Mouse (Mus musculus): ENCODE results near the gene Prss48.

The Prss48 gene

DNA sequence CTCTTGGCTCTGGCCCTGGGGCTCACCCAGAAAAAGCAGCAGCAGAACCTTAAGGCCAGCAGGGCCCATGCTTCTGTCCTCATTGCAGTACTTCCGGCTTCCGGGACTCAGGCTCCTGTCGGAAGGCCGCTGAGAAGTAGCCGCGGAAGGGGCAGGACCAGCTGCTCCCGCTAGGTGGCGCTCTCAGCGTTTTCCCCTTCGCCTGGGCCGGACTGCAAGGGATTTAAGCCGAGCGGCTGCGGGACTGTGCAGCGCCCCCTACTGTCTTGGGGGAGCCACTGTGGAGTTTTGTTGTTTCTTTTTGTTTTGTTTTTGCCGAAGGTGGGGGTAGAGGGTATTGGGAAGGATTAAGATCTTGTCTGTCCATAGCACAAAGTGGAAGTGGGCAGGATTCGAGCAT is at the start of gene Prss48:
Gene Prss48 (minus strand): TSS at position 69 of the 400 bp plus-strand sequence.
- no peak for DNase-seq (ENCODE audit: low read depth, low spot score)

DNA sequence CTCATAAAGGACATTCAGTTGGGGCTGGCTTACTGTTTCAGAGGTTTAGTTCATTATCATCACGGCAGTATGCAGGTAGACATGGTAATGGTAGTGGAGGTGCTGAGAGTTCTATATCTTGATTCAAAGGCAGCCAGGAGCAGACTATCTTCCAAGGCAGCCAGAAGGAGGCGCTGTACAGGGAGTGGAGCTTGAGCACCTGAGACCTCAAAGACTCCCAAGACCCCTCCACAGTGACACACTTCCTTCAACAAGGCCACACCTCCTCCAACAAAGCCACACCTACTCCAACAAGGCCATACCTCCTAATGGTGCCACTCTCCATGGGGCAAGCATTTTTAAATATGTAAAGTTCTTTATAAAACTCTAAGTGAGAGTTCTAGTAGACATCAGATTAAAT is 46.8 kb upstream of the Prss48 start:
- no peak for DNase-seq (ENCODE audit: low read depth, low spot score)

DNA sequence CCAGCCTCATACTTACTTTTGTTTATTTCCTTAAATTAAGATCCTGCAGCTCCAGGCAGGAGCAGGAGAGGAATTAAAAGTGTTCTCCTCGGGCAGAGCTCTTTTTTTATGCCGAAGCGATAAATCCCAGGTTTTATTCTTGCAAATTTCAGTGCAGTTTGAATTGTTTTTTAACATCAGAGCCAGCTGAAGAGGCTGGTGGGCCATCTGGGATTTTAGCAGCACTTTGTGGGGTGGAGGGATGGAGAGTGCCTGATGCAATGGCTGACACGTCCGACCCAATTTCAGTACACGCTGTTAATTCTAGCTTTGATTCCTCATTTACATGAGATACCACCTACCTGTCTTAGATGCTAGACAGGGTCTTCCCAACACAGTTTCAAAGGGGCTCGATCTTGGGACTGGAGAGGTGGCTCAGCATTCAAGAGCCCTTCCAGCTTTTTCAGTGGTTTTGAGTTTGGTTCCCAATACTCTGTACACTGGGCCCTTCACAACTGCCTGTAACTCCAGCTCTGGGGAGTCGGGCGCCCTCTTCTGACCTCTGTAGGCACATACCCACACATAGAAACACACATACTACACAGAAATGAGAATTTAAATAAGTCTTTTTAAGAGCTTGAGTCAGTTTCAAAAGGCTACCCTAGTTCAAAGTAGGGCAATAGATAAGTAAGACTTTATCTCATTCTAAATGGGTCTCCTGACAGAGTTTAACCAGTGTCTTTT is 45.6 kb upstream of the Prss48 start:
- no peak for DNase-seq (ENCODE audit: low read depth, low spot score)

DNA sequence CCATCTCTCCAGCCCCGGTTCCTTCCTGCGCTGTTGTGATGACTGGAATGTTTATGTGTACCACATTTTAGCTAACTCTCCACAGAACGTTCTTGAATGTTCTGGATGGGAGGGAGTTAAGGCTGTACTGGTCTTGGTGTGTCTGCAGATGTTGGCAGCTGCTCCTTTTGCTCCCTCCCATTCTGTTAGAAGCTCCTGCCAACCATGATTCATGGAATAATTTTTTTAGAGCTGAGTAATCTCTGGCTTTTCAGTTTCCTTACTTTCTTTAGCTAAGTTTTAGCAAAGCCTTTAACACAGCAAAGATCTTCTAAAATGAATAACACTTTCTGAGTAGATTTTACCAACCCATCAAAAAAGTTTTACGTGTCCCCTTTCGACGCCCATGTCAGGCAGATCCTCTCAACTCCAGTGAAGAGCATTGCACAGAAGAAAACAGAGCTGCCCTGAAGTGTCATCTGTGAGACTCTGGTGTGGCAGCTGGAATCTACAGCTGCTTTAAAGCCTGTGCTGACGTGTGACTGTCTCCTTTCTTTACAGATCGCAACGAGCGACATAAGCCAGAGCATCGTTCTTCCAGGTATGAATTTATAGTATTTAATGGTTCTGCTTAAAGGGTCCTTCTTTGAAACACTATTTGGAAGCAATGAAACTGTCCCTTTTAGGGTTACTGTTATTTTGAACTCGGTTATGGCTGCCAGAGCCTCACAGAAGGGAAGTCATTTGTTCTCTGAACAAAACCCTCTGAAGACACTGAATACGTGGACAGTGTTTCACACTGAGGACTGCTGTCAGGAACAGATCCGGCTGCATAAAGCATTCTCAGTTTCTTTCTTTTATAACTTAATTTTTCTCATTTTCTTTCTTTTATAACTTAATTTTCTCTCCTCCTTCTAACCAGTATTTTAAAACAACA is 38.3 kb upstream of the Prss48 start:
- DNase-seq (ENCODE audit: low read depth, low spot score): no peak

DNA sequence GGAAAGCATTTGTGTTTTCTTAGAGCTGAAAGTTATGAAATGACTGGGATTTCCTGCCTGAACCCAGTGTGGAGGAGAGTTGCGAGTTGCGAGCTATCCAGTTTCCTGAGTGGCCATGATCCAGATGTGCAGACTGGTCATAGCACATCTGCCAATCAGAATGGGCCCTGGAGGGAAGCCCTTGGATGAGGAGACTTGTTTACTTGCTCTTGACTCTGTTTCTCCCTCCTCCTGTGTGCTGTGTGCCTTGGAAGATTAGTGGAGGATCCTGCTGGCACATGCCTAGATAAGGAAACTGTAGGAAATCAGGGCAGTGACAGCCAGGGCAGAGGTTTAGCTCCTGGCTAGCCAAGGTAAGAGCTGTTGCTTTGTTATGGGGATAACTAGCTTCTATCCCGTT is 36.4 kb upstream of the Prss48 start:
- DNase-seq (ENCODE audit: low read depth, low spot score): no peak

DNA sequence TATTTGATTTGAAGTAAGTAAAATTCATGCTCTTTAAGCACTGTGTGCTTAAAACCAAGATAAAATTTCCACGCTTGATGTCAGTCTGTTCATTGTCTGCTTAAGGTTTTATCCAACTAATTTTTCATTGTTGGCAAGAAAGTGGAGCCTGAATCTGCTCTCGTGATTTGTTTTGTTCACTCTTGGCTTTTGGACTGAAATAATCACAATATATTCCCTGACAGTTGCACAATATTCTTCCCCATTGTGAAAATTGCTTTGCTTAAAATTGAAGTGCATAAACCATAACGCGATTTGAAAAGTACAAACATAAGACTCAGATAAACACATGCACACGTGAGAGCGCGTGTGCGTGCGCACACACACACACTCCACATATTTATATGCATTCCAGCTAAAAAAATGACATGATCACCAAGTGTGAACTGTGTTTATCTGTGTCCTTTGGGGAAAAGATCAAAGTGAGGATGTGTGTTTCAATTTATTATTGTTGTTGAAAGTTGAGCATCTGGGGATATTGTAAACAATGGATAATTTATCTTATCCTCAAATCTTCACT is 35.7 kb upstream of the Prss48 start:
- DNase-seq (ENCODE audit: low read depth, low spot score): no peak

DNA sequence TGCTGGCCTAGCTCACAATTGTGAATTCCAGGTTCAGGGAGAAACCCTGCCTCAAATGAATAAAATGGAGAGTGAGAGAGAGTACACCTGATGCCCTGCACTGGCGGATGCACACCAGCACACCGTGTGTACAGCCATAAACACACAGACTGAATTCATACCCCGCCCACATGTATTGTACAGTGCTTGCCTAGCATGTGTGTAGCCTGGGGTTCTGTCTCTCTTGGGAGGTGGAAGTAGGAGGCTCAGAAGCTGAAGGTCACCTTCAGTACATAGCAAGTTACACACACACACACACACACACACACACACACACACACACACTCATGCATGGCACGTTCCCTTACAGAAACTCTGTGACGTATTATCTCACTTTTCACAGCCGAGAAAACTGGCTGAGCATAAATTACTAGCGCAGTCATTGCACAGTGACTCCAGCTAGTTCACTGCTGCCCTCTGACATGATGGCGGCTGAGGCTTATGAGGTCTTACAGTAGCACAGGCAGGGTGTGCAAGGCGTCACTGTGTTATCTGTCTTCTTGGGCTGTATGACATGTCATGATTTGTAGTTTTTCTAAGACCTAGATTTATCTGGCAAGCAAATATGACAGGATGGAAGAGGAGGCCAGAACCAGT is 31.3 kb upstream of the Prss48 start:
- no peak for DNase-seq (ENCODE audit: low read depth, low spot score)

DNA sequence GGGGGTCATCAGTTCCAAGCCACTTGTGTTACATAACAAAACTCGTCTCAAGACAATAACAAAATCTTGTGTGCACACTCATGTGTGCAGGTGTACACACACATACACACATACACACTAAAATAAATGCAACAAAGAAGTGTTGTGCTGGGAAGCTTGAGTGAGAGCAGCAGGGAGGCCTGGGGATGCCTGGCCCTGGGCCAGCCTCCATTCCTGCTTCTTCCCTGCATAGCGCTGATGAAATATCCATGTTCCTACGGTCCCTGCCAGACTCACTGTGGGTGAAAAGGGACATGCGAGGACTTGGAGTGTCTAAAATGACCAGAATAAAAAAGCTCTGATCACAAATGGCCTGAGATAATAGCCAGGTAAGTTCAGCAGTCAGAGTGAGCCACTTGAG is 28.3 kb upstream of the Prss48 start:
- DNase-seq (ENCODE audit: low read depth, low spot score): no peak

DNA sequence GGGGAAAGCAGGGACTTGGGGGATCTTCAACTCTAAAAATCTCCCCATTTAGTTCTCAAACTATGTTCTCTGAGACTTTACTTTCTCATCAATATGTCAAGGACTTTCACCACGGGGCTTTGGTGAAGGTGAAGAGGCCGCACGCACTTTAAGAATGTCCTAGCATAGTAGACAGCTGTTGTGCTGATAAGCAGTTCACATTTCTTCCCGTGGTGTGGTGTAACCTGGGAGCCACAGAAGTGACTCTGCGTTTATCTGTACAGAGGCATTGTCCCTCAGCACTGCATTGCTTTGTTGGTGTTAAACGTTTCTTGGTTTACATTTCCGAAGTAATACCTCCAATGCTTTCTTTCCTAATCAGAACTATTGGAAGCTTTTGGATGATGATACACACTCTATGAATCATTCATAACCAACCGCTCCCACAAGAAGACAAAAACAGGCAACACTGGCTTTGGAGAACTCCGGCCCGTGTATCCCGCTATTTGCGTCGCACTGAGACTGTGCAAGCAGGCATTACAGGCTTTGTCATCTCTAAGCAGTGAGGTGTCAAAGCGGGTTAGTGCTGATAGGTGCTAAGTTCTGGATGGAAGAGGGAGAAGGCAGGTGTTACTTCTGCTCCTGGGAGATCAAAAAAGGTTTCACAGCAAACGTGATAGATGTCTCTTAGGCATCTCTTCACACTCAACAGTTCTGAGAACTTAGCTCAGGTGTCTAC is 26.5 kb upstream of the Prss48 start:
- no peak for DNase-seq (ENCODE audit: low read depth, low spot score)

DNA sequence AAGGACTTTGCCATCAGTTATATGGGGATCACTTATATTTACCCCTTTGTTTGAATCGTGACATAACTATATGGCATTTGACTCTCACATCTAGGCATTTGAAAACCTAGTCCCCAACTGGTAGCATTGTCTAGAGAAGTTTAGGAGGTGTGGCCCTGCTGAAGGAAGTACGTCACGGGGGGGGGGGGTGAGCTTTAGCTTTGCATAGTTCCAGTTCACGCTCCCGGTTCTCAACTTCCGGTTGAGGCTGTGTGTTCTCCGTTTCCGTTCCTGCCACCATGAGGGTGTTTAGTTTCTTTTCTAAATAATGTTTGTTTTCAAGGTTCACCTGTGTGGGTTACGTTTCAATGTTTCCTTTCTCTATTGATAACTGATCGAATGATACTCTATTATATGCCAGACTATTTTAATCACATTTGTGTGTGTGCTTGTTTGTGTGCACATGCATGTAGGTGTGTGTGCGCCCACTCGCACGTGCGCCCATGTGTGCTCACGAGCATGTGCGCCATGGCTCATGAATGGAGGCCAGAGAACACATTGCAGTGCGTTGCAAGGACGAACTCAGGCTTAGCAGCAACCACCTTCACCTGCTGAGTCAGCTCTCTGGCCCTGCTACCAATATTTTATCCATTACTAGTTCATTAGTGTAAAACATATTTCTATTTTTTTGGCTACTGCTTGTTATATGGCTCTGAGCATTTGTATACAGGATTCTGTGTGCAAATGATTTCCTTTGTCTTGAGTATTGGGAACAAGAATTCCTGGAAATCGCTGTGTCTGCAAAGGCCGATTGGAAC is 23.2 kb upstream of the Prss48 start:
- DNase-seq (ENCODE audit: low read depth, low spot score): no peak

DNA sequence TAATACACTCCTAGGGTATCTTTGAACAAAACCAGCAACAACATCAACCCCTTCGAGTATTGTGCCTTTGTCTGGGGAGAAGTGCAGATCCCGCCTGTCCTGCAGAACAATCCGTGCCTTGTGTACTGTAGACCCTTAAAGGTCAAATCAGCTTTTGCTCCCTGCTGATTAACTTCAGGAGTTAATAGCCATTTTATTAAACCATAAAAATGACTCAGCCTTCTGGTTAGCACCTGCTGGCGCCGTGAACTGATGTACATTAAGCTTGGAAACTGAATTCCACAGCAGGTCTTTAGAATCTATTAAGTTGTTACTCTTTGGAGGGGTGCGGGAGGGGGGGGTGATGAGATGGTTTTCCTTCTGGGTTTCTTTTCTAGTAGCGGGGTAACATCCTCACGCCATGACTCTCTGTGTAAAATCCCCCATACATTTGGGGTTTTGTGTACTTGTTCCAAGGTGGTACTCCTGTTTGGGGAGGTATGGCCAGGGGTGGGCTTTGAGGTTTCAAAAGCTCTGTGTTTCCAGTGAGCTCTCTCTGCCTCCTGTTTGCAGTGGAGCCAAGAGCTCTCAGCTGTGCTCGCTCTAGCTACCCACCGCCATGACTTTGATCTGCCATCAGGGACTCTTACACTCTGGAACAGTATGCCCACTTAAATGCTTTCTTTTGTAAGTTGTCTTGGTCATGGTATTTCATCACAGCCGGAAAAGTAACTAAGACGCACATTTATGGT is 21.9 kb upstream of the Prss48 start:
- no peak for DNase-seq (ENCODE audit: low read depth, low spot score)

DNA sequence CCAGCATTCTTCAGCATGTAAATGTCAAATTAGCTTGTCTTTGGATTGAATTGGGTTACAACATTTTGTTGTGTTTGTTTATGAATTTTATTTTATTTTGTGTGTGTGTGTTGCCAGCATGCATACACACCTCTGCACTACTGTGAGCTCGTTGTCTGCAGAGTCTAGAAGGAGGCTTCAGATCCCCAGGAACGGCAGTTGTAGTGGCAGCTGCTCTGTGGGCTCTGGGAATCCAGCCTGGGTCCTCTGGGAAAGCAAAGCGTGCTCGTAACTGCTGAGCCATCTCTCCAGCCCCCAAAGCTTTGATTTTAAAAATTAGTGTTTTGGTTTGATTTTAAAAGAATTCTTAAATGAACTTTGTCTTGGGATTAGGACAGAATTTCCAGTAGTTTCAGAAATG is 19.4 kb upstream of the Prss48 start:
- DNase-seq (ENCODE audit: low read depth, low spot score): no peak

DNA sequence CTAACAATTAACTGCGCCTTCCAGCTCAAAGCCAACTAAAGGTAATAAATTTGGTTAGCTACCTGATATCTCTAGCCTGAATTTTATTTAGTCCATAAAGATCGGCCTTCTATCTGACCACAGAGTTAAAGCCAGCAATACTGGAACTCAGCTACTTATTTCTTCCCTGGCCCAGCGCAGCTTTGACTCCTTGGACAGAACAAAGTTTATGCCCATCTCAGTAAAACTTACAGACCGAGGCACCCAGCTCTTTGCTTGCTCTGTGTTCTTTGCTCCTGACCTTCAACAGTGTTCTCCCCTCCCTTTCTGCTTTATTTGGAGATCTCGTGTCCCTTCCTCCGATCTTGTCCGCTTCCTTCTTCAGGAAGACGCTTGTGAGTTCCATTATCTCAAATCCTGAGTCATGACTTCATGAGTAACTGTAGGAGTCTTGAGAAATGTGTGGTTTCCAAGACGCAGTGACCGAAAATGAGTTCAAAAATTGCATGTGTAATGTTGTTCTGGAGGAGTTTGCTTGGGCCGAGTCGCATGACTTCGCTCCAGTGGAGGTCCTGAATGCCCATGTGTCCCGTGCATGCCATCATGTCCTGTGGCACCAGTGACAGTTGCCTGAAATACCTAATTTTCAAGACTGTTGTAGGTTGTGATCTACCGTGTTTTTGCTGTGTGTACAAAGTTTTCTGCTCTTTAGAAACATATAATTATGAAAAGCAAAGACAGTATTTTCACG is 18.8 kb upstream of the Prss48 start:
- no peak for DNase-seq (ENCODE audit: low read depth, low spot score)

DNA sequence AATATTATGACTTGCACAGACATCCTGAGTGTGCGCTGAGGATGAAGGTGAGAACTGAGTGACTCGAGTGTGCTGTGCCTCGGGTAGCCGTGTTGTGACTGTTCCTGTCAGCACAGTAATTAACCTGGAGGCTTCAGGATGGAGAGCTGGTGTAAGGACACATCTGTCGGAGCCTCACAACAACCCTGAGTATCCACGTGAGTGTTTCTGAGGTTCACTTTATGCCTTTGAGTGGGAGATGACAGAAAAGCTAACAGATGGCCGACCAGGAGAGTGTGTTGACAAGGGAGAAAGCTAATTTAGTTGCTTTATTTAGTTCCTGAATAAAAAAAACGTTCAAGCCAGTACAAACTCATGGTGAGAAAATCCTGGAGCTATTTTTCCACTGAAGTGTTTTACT is 15.2 kb upstream of the Prss48 start:
- DNase-seq (ENCODE audit: low read depth, low spot score): no peak

DNA sequence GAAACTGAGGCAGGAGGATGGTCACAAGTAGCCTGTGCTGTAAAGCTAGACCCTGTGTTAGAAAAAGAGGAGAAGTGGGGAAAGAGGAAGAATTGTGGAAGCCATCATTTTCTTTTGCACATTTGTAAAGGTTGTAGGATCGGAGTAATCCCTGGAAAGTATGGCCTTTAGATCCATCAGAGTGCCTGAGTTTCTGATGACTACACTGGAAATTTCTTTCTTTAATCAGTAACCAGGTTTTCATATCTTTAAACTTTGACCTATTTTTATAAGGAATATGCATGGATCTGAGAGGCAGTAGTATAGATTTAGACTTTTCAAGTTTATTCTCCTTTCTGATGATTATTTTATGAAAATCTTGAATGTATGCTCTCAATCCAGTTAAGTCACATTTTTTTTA is 14.7 kb upstream of the Prss48 start:
- DNase-seq (ENCODE audit: low read depth, low spot score): no peak

DNA sequence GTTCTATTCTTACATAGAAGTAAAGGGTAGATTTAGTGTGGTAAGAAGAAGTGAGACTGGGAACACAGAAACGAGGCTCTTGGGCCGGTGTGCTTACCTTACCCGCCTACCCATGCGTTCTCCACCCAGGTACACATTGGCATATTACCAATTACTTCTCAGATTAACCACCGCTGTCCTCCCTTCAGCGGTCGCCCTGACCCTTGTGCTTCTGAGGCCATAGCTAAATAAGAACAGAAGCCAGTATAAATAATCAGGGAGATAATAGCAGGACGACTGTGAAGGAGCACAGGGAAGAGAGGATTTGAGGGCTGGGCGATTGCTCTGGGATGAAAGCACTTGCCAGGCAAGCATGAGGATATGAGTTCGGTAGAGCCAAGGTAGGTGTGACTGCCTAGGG is 11.5 kb upstream of the Prss48 start:
- DNase-seq (ENCODE audit: low read depth, low spot score): no peak

DNA sequence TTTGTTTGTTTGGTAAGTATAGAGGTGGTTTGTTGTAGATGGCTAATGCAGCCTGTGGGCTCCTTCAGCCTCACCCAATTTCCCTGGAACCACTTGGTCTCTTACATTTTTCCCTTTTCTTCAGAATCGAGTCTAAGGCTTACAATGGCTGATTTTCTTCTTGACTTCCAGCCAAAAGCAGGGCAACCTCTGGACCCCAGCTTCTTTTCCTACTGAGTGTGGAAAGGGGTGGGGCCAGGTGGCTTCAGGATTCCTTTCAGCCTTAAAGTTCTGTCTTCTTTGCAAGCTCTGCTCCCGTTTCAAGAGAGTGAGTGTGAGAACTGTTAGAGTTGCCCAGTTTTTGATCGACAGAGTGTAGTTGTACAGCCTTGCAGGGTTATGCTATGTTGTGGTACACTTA is 9.5 kb upstream of the Prss48 start:
- DNase-seq (ENCODE audit: low read depth, low spot score): no peak

DNA sequence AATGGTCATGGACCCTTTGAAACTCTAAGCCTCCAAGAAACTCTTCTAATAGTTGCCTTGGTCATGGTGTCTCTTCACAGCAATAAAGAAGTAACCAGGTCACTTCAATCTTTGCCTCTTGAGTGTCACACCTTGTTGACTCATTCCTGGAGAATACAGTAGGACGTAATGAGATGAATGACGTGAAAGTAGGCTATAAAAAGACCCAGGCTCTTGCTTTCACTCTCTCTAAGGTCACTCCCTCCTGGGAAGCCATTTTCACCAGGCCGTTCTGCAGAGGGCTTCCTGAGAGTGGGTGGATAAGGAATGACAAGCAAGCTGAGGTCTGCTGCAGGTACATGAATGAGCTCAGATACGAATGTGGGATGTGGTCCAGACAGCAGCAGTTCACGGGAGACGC is 9.1 kb upstream of the Prss48 start:
- DNase-seq (ENCODE audit: low read depth, low spot score): no peak

DNA sequence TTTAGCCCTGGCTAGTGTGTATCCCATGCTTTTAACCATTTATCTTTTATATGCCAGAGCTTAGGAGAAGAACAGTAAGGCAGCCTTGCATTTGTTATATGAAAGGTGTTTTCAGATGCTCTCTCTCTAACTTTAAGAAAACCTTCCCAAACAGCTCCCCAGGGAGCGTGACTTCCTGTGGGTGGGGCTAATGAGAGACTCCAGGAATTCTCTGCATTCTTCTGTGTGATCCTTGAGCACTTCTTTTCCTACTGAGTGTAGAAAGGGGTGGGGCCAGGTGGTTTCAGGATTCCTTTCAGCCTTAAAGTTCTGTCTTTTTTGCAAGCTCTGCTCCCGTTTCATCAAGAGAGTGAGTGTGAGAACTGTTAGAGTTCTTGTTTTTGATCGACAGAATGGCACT is 8.3 kb upstream of the Prss48 start:
- DNase-seq (ENCODE audit: low read depth, low spot score): no peak
